Mouse (Mus musculus) lung, postnatal 0 days (tissue): Measurements from ENCODE around the gene Vps25.

Experiments used
- CTCF ChIP-seq: IDR thresholded peaks from 2 replicates; pipeline ENCODE4 v1.5.1; 2016; ENCODE audit warnings: antibody characterized with exemption, mild to moderate bottlenecking
- EP300 ChIP-seq: IDR thresholded peaks from 2 replicates; pipeline ENCODE4 v1.6.1; 2016; ENCODE audit warnings: antibody characterized with exemption, mild to moderate bottlenecking, control low read depth

GRCm38 (mm10) chr11:101251031-101251430 is 2.5 kb upstream of the Vps25 start:
- no peak for TF ChIP-seq CTCF
- TF ChIP-seq EP300, result no peak
